Mouse (Mus musculus): Measurements from ENCODE around the gene Yipf6. TPM values are rescaled to one million over a fixed set of nuclear protein-coding genes. Genes with fewer than 3 reads are reported as not detected.
A peak's percentile ranks its signal among the peaks of the same experiment; 100 is the strongest.

The Yipf6 gene
- polyA plus RNA-seq (2011; ENCODE audit: insufficient read depth, insufficient read length, low read depth, missing spikeins), result 21.8 and 24.8 TPM in 2 replicates

GRCm38 (mm10) chrX:98936101-98936500, at the start of gene Yipf6:
Yipf6 (plus strand) TSS chrX:98936316.
- no peaks in the 10 kb centered on the region for H3K36me3 ChIP-seq (ENCODE audit: control insufficient read depth, insufficient read depth, low read length, poor library complexity, severe bottlenecking)
- no peak for TF ChIP-seq CTCF (IDR thresholded peaks at IDR 0.05; ENCODE audit: low read depth, low read length)
- no peak for TF ChIP-seq POLR2A (IDR thresholded peaks at IDR 0.05; ENCODE audit: insufficient read depth, low read length)
- TF ChIP-seq EP300 (IDR thresholded peaks at IDR 0.05; ENCODE audit: insufficient read depth, low read depth, low read length), result no peak
- peak within 1 kb of the TSS; percentile 65 for H3K27ac ChIP-seq (ENCODE audit: insufficient read depth, low read length)
- no peaks in the 10 kb centered on the region for H3K27me3 ChIP-seq (ENCODE audit: control insufficient read depth, insufficient read depth, low read length, poor library complexity, severe bottlenecking)
- H3K9me3 ChIP-seq (replicated peaks; ENCODE audit: control insufficient read depth, insufficient read depth, low read length, poor library complexity, severe bottlenecking), result no peaks in the 10 kb centered on the region
- no peaks in the 10 kb centered on the region for H3K4me1 ChIP-seq (ENCODE audit: control insufficient read depth, insufficient read depth, low read length)
- H3K9ac ChIP-seq (ENCODE audit: low read depth, poor library complexity, severe bottlenecking), result peak within 1 kb of the TSS; percentile 76
- peak within 1 kb of the TSS; percentile 74 for H3K4me3 ChIP-seq (ENCODE audit: low read depth, low read length)

- peak overlapping the region; percentile 94 for H3K4me3 ChIP-seq (ENCODE audit: low read depth, low read length)
- H3K27me3 ChIP-seq (ENCODE audit: control insufficient read depth, insufficient read depth, low read length, poor library complexity, severe bottlenecking), result no peaks in the 10 kb centered on the region
- no peak for TF ChIP-seq CTCF (IDR thresholded peaks at IDR 0.05; ENCODE audit: low read depth, low read length)
- TF ChIP-seq EP300 (IDR thresholded peaks at IDR 0.05; ENCODE audit: insufficient read depth, low read depth, low read length), result no peak
- TF ChIP-seq POLR2A (IDR thresholded peaks at IDR 0.05; ENCODE audit: insufficient read depth, low read length), result no peak
- H3K36me3 ChIP-seq (ENCODE audit: control insufficient read depth, insufficient read depth, low read length, poor library complexity, severe bottlenecking), result no peaks in the 10 kb centered on the region
- no peaks in the 10 kb centered on the region for H3K9me3 ChIP-seq (replicated peaks; ENCODE audit: control insufficient read depth, insufficient read depth, low read length, poor library complexity, severe bottlenecking)
- no peaks in the 10 kb centered on the region for H3K4me1 ChIP-seq (ENCODE audit: control insufficient read depth, insufficient read depth, low read length)
- H3K27ac ChIP-seq (ENCODE audit: insufficient read depth, low read length), result no peak overlapping the region
- peak overlapping the region; percentile 70 for H3K9ac ChIP-seq (ENCODE audit: low read depth, poor library complexity, severe bottlenecking)
Measured at GRCm38 (mm10) chrX:98890072-98890405, 46.1 kb upstream of the Yipf6 start.

- TF ChIP-seq EP300 (IDR thresholded peaks at IDR 0.05; ENCODE audit: insufficient read depth, low read depth, low read length), result no peak
- no peak for TF ChIP-seq POLR2A (IDR thresholded peaks at IDR 0.05; ENCODE audit: insufficient read depth, low read length)
- no peak for TF ChIP-seq CTCF (IDR thresholded peaks at IDR 0.05; ENCODE audit: low read depth, low read length)
- Histone ChIP-seq H3K4me3 (ENCODE audit: low read depth, low read length) (peak within 1 kb of the TSS; percentile 94), H3K27ac (ENCODE audit: insufficient read depth, low read length) (no peak within 1 kb of the TSS), H3K36me3 (ENCODE audit: control insufficient read depth, insufficient read depth, low read length, poor library complexity, severe bottlenecking) (no peaks in the 10 kb centered on the region), H3K9me3 (replicated peaks; ENCODE audit: control insufficient read depth, insufficient read depth, low read length, poor library complexity, severe bottlenecking) (no peaks in the 10 kb centered on the region), H3K4me1 (ENCODE audit: control insufficient read depth, insufficient read depth, low read length) (no peaks in the 10 kb centered on the region), H3K27me3 (ENCODE audit: control insufficient read depth, insufficient read depth, low read length, poor library complexity, severe bottlenecking) (no peaks in the 10 kb centered on the region), H3K9ac (ENCODE audit: low read depth, poor library complexity, severe bottlenecking) (peak within 1 kb of the TSS; percentile 70)
Measured at GRCm38 (mm10) chrX:98890406-98891116, 45.6 kb upstream of the Yipf6 start, which contains the start of gene Ophn1. Ophn1 (minus strand) TSS chrX:98891025.

GRCm38 (mm10) chrX:98898307-98898706, 37.8 kb upstream of the Yipf6 start:
- TF ChIP-seq CTCF (IDR thresholded peaks at IDR 0.05; ENCODE audit: low read depth, low read length), result no peak
- no peak for TF ChIP-seq POLR2A (IDR thresholded peaks at IDR 0.05; ENCODE audit: insufficient read depth, low read length)
- TF ChIP-seq EP300 (IDR thresholded peaks at IDR 0.05; ENCODE audit: insufficient read depth, low read depth, low read length), result no peak

GRCm38 (mm10) chrX:98904226-98904625, 31.9 kb upstream of the Yipf6 start:
- TF ChIP-seq CTCF (IDR thresholded peaks at IDR 0.05; ENCODE audit: low read depth, low read length), result no peak
- TF ChIP-seq EP300 (IDR thresholded peaks at IDR 0.05; ENCODE audit: insufficient read depth, low read depth, low read length), result no peak
- TF ChIP-seq POLR2A (IDR thresholded peaks at IDR 0.05; ENCODE audit: insufficient read depth, low read length), result no peak
- no peak overlapping the region for H3K9ac ChIP-seq (ENCODE audit: low read depth, poor library complexity, severe bottlenecking)

More at GRCm38 (mm10) chrX:98898307-98898706, 37.8 kb upstream of the Yipf6 start:
- Histone ChIP-seq H3K27ac (ENCODE audit: insufficient read depth, low read length) (no peak overlapping the region), H3K27me3 (ENCODE audit: control insufficient read depth, insufficient read depth, low read length, poor library complexity, severe bottlenecking) (no peaks in the 10 kb centered on the region), H3K9me3 (replicated peaks; ENCODE audit: control insufficient read depth, insufficient read depth, low read length, poor library complexity, severe bottlenecking) (no peaks in the 10 kb centered on the region), H3K36me3 (ENCODE audit: control insufficient read depth, insufficient read depth, low read length, poor library complexity, severe bottlenecking) (no peaks in the 10 kb centered on the region), H3K4me3 (ENCODE audit: low read depth, low read length) (no peak overlapping the region), H3K9ac (ENCODE audit: low read depth, poor library complexity, severe bottlenecking) (no peak overlapping the region), H3K4me1 (ENCODE audit: control insufficient read depth, insufficient read depth, low read length) (no peaks in the 10 kb centered on the region)

GRCm38 (mm10) chrX:98908910-98909309, 27.2 kb upstream of the Yipf6 start:
- Histone ChIP-seq H3K9me3 (replicated peaks; ENCODE audit: control insufficient read depth, insufficient read depth, low read length, poor library complexity, severe bottlenecking) (no peaks in the 10 kb centered on the region), H3K27me3 (ENCODE audit: control insufficient read depth, insufficient read depth, low read length, poor library complexity, severe bottlenecking) (no peaks in the 10 kb centered on the region), H3K36me3 (ENCODE audit: control insufficient read depth, insufficient read depth, low read length, poor library complexity, severe bottlenecking) (no peaks in the 10 kb centered on the region), H3K4me1 (ENCODE audit: control insufficient read depth, insufficient read depth, low read length) (no peaks in the 10 kb centered on the region), H3K9ac (ENCODE audit: low read depth, poor library complexity, severe bottlenecking) (no peak overlapping the region), H3K27ac (ENCODE audit: insufficient read depth, low read length) (no peak overlapping the region), H3K4me3 (ENCODE audit: low read depth, low read length) (no peak overlapping the region)
- TF ChIP-seq EP300 (IDR thresholded peaks at IDR 0.05; ENCODE audit: insufficient read depth, low read depth, low read length) (no peak), CTCF (IDR thresholded peaks at IDR 0.05; ENCODE audit: low read depth, low read length) (no peak)

More at GRCm38 (mm10) chrX:98904226-98904625, 31.9 kb upstream of the Yipf6 start:
- Histone ChIP-seq H3K27me3 (ENCODE audit: control insufficient read depth, insufficient read depth, low read length, poor library complexity, severe bottlenecking) (no peaks in the 10 kb centered on the region), H3K4me1 (ENCODE audit: control insufficient read depth, insufficient read depth, low read length) (no peaks in the 10 kb centered on the region), H3K27ac (ENCODE audit: insufficient read depth, low read length) (no peak overlapping the region), H3K36me3 (ENCODE audit: control insufficient read depth, insufficient read depth, low read length, poor library complexity, severe bottlenecking) (no peaks in the 10 kb centered on the region), H3K4me3 (ENCODE audit: low read depth, low read length) (no peak overlapping the region), H3K9me3 (replicated peaks; ENCODE audit: control insufficient read depth, insufficient read depth, low read length, poor library complexity, severe bottlenecking) (no peaks in the 10 kb centered on the region)

Data from ES-Bruce4 (cell line).